Mouse (Mus musculus): ENCODE data around the gene Chd5.

DNA sequence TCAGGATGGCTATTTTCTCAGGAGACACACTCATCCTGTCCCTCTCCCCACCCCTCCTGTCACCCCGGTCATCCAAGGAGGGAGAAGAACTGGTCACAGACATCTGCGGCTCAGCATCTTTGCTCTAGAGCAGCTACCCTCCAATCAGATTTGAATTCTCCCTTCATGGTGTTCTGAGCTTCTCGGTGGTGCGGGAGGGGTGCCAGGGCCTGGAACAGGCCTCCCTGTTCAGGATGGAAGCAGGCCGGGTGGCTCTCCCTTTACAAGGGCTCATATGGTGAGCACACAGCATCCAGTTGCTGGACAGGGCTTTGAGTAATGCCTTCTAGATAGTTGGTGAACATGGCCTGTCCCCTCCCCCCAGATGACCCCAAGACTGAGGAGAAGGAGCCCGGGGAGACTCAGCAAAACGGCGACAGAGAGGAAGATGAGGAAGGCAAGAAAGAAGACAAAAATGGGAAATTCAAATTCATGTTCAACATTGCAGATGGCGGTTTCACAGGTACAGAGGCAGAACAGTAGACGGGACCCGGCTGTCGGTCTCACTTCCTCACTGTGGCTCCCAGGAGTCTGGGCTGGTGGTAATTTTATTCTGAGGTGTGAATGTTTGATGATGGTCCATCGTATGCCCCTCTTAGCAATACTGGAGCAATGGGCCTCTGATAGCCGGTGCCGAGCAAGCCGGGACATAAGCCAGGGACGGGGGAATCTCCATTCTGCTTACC lies 44.2 kb downstream of the Chd5 start:
- TF ChIP-seq MYOG (IDR thresholded peaks at IDR 0.05; ENCODE audit: control insufficient read depth in 1 of 3, insufficient read depth in 1 of 3, insufficient read length in 2 of 3, low read depth in 2 of 3) (no peak), MAX (IDR thresholded peaks at IDR 0.05; ENCODE audit: low read depth) (no peak), POLR2A (IDR thresholded peaks at IDR 0.05; ENCODE audit: insufficient read length, low read depth) (no peak), E2F4 (IDR thresholded peaks at IDR 0.05; ENCODE audit: insufficient read depth) (no peak), USF1 (IDR thresholded peaks at IDR 0.05; ENCODE audit: low read depth) (no peak), MYOD1 (IDR thresholded peaks at IDR 0.05; ENCODE audit: control insufficient read depth in 1 of 3, insufficient read length in 2 of 3, low read depth in 2 of 3) (no peak), TCF12 (IDR thresholded peaks at IDR 0.05; ENCODE audit: insufficient read depth, poor library complexity, severe bottlenecking) (no peak), POLR2AphosphoS2 (IDR thresholded peaks at IDR 0.05; ENCODE audit: insufficient read length, low read depth) (no peak), CEBPB (IDR thresholded peaks at IDR 0.05; ENCODE audit: insufficient read depth, poor library complexity, severe bottlenecking) (no peak), REST (IDR thresholded peaks at IDR 0.05; ENCODE audit: insufficient read depth, insufficient read length) (no peak), SRF (IDR thresholded peaks at IDR 0.05; ENCODE audit: control insufficient read depth, insufficient read length, low read depth) (no peak), TCF3 (IDR thresholded peaks at IDR 0.05; ENCODE audit: insufficient read length, low read depth) (no peak)

All from myocyte (in vitro differentiated cells).